Mouse (Mus musculus) kidney, postnatal 25 days (tissue): Measurements from ENCODE around the gene Kat6b.

Source experiments
- DNase-seq, 2 experiments: peaks; one replicate each; pipeline ENCODE4 v3.0.0; 2021; ENCODE audit warnings: mixed read lengths in 2 of 2

Kat6b gene

GRCm38 (mm10) chr14:21561396-21562065 is 80.3 kb downstream of the Kat6b start:
- no peak for DNase-seq

- no peak for DNase-seq
Observed at GRCm38 (mm10) chr14:21563584-21564118, 82.4 kb downstream of the Kat6b start.

- DNase-seq: no peak
Observed at GRCm38 (mm10) chr14:21565541-21566353, 84.5 kb downstream of the Kat6b start.

- no peak for DNase-seq
Observed at GRCm38 (mm10) chr14:21567293-21567984, 86.2 kb downstream of the Kat6b start.

- no peak for DNase-seq
Observed at GRCm38 (mm10) chr14:21568821-21569220, 87.6 kb downstream of the Kat6b start.

GRCm38 (mm10) chr14:21574686-21575309 is 93.6 kb downstream of the Kat6b start:
- DNase-seq: no peak

DNA sequence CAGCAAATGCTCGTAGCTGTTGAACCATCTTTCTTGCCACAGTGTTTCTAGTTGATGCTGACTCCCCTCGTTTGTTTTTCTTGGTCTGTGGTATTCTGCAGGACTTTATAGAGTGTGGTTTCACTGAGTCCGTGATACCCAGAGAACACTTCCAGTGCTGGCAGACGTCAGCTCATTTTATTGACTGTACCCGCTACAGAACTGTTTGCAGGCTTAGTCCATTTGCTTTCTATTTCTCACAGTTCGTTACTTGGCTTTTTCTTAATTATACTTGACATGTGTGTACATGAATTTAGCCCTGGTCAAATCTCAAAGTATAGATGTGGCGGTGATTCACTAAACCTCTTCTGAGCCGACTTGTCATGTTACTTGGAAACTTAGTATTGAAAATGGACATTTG is 95.6 kb downstream of the Kat6b start:
- no peak for DNase-seq

DNA sequence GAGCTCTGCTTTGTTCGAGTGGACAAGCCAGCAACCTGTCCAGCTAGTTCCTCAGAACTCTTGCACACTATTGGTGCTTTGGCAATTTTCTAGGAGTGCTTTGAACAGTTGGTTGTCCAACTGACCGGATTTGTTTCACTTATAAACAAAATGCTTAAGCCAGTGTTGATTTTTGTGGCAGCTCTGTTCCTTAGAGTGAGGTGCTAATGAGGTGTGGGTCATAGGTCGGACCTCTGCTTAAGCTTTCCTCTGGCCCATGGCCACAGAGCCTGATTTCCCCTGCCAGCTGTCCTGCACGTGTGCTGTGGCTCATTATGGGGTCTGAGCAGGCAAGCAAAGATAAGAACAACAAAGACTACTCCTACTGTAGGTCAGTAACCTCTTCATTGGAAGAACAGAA is 100.0 kb downstream of the Kat6b start:
- peak; percentile 50 to 54 for DNase-seq

DNA sequence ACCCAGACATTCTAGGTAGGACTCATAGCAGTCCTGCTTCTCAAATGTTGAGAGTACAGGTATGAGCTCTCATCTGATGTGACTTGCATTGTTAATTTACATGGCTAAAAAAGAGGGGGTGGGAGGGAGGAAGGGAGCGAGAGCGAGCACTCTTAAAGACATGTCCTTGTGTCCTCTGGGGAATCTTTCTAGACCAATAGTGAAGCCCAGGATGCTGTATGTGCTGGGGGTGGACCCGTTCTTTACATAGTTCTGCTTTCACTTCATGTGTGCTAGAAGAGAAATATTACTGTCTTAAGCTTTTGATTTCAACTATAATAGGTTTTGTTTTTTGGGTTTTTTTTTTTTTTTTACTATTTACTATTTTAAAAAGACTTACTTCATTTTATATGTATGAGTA is 101.1 kb downstream of the Kat6b start:
- DNase-seq: no peak

GRCm38 (mm10) chr14:21583051-21583450 is 101.8 kb downstream of the Kat6b start:
- no peak for DNase-seq

DNA sequence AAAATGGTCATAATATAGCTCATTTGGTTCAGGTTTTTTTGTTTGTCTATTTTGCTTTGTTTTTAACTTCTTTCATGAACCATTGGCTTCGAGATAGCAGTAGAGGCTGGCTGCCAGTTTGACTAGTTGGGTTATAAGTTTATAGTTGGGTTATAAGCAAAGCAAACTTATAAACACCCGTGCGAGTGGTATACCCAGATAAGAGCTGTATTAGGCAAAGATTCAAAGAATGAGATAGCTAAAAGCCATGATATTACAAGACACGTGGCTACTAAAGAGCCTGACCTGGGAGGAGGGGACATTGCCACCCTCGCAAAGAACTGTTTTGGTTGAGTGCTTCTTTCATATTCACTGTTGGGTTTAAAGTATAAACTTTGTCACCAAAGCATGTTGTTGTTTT is 102.6 kb downstream of the Kat6b start:
- no peak for DNase-seq

GRCm38 (mm10) chr14:21584468-21585135 is 103.4 kb downstream of the Kat6b start:
- no peak for DNase-seq

DNA sequence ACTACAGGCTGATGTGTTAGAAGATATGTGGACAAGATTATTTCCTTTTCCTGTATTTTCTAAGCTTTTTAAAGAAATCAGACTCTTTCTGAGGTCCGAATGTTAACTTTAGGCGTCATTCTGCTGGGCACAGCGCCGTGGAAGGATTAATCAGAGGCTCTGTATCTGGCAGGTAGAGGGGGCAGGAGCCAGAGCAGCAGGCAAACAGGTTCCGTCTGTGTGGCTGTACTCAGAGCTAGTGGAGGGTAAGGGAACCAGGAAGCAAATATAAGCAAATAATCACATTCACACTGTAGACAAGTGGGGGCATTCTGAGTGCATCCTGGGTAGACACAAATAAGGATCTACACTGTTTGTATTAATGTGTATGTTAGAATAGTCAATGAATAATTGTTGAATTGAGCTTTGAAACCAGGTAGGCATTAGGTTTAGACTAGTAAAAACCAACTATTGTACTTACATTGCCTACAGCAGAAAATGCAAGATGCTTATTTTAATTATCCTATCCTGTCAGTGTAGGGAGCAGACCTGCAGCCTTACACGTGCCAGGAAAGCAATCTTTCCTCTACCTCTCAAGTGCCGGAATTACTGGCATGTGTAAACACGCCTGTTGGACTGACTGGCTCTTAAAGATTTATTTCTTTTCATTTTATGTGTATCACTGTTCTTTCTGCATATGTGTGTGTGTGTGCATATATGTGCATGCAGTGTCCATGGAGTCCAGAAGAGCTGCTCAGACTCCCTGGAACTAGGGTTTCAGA is 104.4 kb downstream of the Kat6b start:
- DNase-seq: no peak

- DNase-seq: no peak
Observed at GRCm38 (mm10) chr14:21586481-21587118, 105.4 kb downstream of the Kat6b start.

- no peak for DNase-seq
Observed at GRCm38 (mm10) chr14:21587931-21588330, 106.7 kb downstream of the Kat6b start.

DNA sequence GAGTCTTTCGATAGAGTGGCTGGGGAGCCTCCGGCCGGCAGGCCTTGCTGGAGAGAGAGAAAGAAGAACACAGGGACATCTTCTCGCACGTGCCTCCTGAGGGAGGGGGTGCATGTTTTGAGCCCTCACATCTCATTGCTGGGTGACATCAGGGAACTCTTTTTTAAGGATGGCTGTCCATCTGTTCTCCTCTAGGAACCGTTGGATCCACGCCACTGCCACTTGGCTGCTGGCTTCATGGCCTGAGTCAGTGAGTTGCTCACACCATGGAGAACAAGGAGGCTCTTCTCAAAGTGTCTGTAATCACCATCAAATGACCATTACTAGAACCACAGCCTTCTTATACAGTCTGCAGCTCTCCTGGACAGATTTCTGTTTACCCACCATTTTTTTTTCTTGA is 108.4 kb downstream of the Kat6b start:
- DNase-seq: no peak

DNA sequence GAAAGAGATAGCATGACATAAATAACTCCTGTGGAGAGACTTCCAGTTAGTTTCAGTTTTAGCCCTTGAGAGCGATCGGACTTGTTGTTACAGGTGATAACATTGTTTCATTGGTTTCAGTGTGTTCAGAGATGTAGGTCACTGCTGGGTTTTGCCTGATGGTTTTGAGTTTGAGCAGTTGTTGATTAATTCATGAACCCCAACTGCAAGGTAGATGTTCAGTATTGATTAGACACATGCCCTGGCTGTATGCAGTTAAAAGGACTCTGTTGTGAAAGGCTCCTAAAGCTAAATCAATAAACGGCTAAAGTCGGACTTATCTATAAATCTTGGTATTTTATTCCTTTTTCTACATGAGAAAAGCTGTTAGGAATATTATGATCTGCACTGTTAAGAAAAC is 109.0 kb downstream of the Kat6b start:
- no peak for DNase-seq

GRCm38 (mm10) chr14:21592152-21592551 is 110.9 kb downstream of the Kat6b start:
- no peak for DNase-seq

DNA sequence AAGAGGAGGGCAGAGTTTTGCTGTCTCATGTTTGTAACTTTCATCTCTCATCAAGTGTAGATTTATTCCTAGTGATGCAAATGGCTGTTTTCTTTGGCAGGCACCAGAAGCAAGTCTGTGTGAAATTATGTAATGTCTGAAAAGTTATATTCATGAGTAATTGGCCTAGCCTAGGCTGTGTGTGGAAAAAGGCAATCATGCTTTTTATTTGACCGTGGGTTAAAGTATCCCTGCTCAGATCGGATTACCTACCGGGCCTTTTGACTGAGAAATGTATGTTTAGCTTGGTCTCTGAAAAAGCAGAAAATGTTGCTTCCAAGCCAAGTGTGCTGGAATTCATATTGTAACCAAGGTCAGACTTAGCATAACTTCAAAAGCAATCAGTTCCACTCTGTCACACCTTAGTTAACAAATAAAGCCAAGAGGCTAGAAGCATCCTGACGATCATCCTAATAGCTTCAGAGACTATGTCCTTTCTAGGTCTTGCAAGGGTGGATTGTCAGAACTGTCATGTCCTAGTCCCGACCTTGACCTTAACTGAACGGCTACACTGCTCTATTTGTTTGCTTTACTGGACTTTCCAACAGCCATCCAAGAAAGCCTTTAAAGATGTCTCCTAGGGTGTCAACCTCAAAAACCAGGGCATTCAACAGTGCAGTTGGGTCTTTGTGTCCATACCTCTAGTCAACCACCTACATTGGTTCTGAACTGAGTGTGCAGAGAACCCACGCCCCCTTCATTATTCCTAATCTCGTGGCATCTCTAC is 111.9 kb downstream of the Kat6b start:
- DNase-seq: no peak

DNA sequence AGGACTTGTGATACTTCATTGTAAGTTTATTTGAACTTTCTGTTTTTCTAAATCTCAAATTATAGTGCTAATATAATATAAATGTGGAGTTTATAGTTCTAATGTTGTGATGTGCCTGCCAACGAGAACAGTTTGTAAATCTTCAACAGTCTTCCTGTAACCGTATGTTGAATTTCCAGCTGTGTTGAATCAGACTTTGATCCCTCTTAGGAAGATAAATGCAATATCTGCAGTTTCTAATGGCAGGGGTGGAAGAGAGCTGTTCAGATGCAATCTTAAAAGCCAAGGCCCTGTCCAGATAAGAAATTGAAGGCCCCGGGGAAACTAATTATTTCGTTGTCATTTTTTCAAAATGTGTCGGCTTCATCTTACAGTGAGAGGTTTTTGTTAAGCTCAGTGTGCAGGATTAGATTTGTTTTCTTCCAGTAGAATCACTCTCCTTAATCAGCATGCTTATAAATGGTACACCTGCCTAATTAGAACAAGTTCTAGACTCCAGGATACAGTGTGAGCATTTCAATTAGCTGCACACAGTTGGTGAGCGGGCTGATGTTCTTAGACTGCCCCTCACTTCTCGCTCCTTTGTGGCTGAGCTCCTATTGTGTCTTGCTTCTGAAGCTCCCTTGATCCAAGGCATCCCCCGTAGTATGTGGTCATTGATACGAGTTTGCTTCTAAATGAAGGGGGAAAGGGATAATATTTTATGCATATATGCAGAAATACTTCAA is 118.4 kb downstream of the Kat6b start:
- no peak for DNase-seq
